Mouse (Mus musculus): ENCODE results near the gene Taar8b. TPM values are rescaled to one million over a fixed set of nuclear protein-coding genes. Genes with fewer than 3 reads are reported as not detected.

Taar8b gene
- total RNA-seq, 2 experiments from 2014 or later, result not detected

Other genes with a start within 250 kb of the Taar8b start
- gene Vnn3, start 240.8 kb downstream of the Taar8b start, total RNA-seq (2021), result under 1 TPM; 0.25 to 0.40 TPM
- gene Vnn1, start 197.6 kb downstream of the Taar8b start, total RNA-seq (2021), result under 1 TPM in 1 of 2 experiments, not detected in 1; 0.17 TPM
- gene Taar1, start 171.9 kb downstream of the Taar8b start, total RNA-seq (2021), result not detected
- not detected for gene Taar2, start 153.7 kb downstream of the Taar8b start, total RNA-seq (2021)
- not detected for gene Taar3, start 142.7 kb downstream of the Taar8b start, total RNA-seq (2021)
- not detected for gene Taar4, start 131.8 kb downstream of the Taar8b start, total RNA-seq (2021)
- gene Taar5, start 121.6 kb downstream of the Taar8b start, total RNA-seq (2021), result not detected
- gene Taar6, start 106.6 kb downstream of the Taar8b start, total RNA-seq (2021), result not detected
- gene Taar7a, start 98.8 kb downstream of the Taar8b start, total RNA-seq (2021), result not detected
- not detected for gene Taar7b, start 92.4 kb downstream of the Taar8b start, total RNA-seq (2021)
- gene Taar7d, start 65.1 kb downstream of the Taar8b start, total RNA-seq (2021), result not detected
- gene Taar7e, start 54.7 kb downstream of the Taar8b start, total RNA-seq (2021), result not detected
- not detected for gene Taar7f, start 42.8 kb downstream of the Taar8b start, total RNA-seq (2021)
- not detected for gene Taar8a, start 15.8 kb downstream of the Taar8b start, total RNA-seq (2021)
- not detected for gene Taar8c, start 9.6 kb upstream of the Taar8b start, total RNA-seq (2021)
- not detected for gene Taar9, start 17.2 kb upstream of the Taar8b start, total RNA-seq (2021)
- 100 to 1,000 TPM; 122 to 128 TPM for gene Stx7, start 57.0 kb upstream of the Taar8b start, total RNA-seq (2021)
- 10 to 100 TPM; 10.9 to 11.9 TPM for gene Moxd1, start 131.2 kb upstream of the Taar8b start, total RNA-seq (2021)

All from layer of hippocampus, postnatal 36 days (tissue).